Mouse (Mus musculus): ENCODE results near the gene Efcab6.

DNA sequence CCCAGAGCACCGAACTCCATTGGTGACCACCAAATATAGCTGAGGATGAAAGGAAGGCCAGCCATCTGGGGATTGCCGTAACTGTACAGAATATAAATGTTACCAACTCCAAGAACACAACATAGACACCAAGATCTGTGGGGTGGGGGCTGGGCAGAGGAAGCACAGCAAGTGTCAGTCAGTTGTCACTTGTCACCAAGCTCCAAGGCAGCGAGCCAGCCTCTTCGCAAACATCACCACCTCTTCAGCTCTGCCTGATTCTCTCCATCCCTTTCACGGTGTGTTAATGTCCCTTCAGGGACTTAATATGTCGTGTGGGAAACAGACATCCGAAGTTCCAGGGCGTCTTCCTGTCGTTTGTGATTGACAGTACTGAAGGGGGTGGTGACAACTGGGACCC is 93.0 kb downstream of the Efcab6 start:
- TF ChIP-seq CTCF (conservative IDR thresholded peaks at IDR 0.05; ENCODE audit: insufficient read depth, insufficient read length, low read depth, low read length) (no peak), POLR2A (IDR thresholded peaks at IDR 0.05; ENCODE audit: low read depth, low read length) (no peak)

All from kidney, adult 2 months (tissue).